Mouse (Mus musculus) liver, embryonic 16.5 days (tissue): ENCODE measurements around the gene Hmgcr. TPM values are rescaled to one million over a fixed set of nuclear protein-coding genes. Genes with fewer than 3 reads are reported as not detected.

Experiments
- ATAC-seq: fragments of 200-750 bp; cut with Nextera tagmentation; 2 replicates; pipeline ENCODE4 v1.8.0; 2017; ENCODE audit warnings: low read depth, mild to moderate bottlenecking, moderate number of reproducible peaks, moderate library complexity
- H3K27ac ChIP-seq: fragments of 300-500 bp; sonication (generic); 2 replicates; pipeline ENCODE4 v1.5.1; 2014; ENCODE audit warnings: mild to moderate bottlenecking, low read length
- H3K27me3 ChIP-seq: fragments of 300-500 bp; sonication (generic); 2 replicates; pipeline ENCODE4 v1.6.1; 2014; ENCODE audit warnings: low read depth, low read length, mixed read lengths; ENCODE audit not compliant: control insufficient read depth, insufficient read depth
- H3K36me3 ChIP-seq: fragments of 300-500 bp; sonication (generic); 2 replicates; pipeline ENCODE4 v1.6.1; 2014; ENCODE audit warnings: mild to moderate bottlenecking; ENCODE audit not compliant: control insufficient read depth, insufficient read depth
- H3K4me1 ChIP-seq: fragments of 300-500 bp; sonication (generic); 2 replicates; pipeline ENCODE4 v1.6.1; 2014; ENCODE audit warnings: low read depth, low read length, mixed read lengths; ENCODE audit not compliant: control insufficient read depth
- H3K4me2 ChIP-seq: fragments of 300-500 bp; sonication (generic); 2 replicates; pipeline ENCODE4 v1.6.1; 2014; ENCODE audit warnings: low read depth, low read length, mixed read lengths
- H3K4me3 ChIP-seq: fragments of 300-500 bp; sonication (generic); 2 replicates; pipeline ENCODE4 v1.5.1; 2014; ENCODE audit warnings: low read depth, mild to moderate bottlenecking, low read length
- H3K9ac ChIP-seq: fragments of 300-500 bp; sonication (generic); 2 replicates; pipeline ENCODE4 v1.6.1; 2014; ENCODE audit warnings: low read depth, low read length
- H3K9me3 ChIP-seq: fragments of 300-500 bp; sonication (generic); replicated peaks from 2 replicates; pipeline ENCODE4 v1.6.1; 2016; ENCODE audit warnings: low read length; ENCODE audit not compliant: control insufficient read depth
- WGBS: fragments of 180-500 bp; shearing (Covaris S2); extraction: QIAGEN DNeasy Blood & Tissue Kit; methylation state at CpG from one replicate; pipeline ENCODE4 v1.1.7; 2014; ENCODE audit not compliant: insufficient replicate concordance; 5-methylcytosine and 5-hydroxymethylcytosine counted together
- polyA plus RNA-seq: library from polyadenylated mRNA; unstranded; fragments of >200 nt; fragmentation: Nextera tagmentation; extraction: Ambion mirVana; gene quantifications from 2 replicates; pipeline ENCODE4 v1.2.1, GENCODE M21; 2015

Gene Hmgcr
- polyA plus RNA-seq = 98.2 and 101 TPM in 2 replicates

DNA sequence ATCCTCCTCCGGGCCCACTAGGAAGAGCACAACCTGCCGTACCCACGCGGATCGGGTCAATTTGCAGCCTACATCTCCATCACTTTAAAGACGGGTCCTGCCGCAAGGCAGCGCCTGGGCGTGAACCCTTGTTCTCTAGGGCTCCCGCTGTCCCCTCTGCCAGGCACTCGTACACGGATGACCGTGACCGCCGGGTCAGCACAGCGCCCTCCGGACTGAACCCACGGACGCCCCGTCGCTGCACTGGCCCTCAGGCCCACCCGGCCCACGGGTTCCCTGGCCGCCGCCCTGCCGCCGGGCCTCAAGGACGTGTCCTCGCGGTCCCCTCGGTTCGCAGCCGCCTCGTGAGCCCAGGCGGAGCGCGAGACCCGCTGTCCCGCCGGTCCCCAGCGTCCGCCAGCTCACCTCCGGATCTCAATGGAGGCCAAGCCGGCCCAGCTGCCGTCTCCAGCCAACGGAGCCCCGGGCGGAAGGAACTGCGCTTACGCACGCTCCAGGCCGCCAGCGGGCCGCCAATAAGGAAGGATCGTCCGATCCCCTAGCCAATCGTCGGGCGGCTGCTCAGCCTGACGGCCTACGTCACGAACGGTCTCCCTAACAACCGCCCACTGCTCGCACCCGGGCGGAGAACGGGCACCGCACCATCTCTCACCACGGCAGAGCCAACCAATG is at the start of gene Hmgcr:
Gene Hmgcr (minus strand): TSS at position 531 of the 672 bp plus-strand sequence.
- ATAC-seq = peak; percentile 99
- H3K4me3 ChIP-seq = peak within 1 kb of the TSS; percentile 99
- no peaks in the 10 kb centered on the region for H3K27me3 ChIP-seq
- peak within 1 kb of the TSS; percentile 88 for H3K4me2 ChIP-seq
- peaks cover 23% of the 10 kb centered on the region for H3K4me1 ChIP-seq
- H3K9ac ChIP-seq = peak within 1 kb of the TSS; percentile 99
- H3K9me3 ChIP-seq = no peaks in the 10 kb centered on the region
- H3K27ac ChIP-seq = peak within 1 kb of the TSS; percentile 95
- peaks cover 6% of the 10 kb centered on the region for H3K36me3 ChIP-seq
- under 1% methylated on average over 70 of the region's 70 CpGs for whole genome bisulfite sequencing

DNA sequence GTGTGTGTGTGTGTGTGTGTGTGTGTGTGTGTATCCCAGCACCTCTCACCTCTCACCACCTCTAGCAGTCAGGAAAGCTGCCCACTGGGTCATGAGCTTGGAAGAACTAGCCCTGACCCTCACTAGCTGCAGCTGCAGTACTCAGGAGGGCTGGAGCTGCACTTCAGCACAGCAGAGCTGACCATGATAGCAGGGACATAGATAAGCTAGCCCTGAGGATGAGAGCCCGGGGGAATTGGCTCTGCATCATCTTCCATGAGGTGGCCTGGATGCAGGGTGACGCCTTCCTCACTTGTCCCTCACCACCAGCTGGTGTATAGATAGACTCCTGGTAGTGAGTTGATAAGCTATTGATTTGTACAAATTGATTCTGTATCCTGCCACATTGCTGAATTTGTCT is 49.3 kb upstream of the Hmgcr start:
- WGBS = 31% methylated on average over 2 of the region's 2 CpGs
- Histone ChIP-seq H3K27ac (no peak overlapping the region), H3K9me3 (no peaks in the 10 kb centered on the region), H3K4me2 (no peak overlapping the region), H3K9ac (no peak overlapping the region), H3K36me3 (no peaks in the 10 kb centered on the region), H3K27me3 (no peaks in the 10 kb centered on the region), H3K4me1 (no peaks in the 10 kb centered on the region; the same call in 1 of the 2 replicates), H3K4me3 (no peak overlapping the region)
- peak; percentile 51 for ATAC-seq

DNA sequence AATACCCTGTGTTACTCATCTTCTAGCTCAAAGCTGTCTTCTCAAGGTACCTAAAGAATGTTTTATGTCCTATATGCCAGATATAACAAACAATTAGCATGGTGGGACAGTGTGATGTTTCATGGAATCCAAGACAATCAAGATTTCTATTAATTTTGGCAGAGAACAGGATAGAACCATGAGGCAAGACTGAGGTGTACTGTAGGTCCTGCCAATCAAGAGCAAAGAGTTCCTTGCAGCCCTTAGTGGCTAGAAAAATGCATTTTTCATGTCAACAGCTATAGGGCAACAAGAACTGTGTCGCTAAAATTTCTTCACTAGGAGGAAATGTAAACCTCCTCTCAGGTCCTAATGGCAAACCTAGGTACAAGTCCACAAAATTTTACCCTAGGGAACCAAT is 47.1 kb upstream of the Hmgcr start:
- no peaks in the 10 kb centered on the region for H3K27me3 ChIP-seq
- no peak for ATAC-seq
- WGBS = 42% methylated on average over 1 of the region's 1 CpGs

GRCm38 (mm10) chr13:96716311-96716710 is 45.6 kb upstream of the Hmgcr start:
- Histone ChIP-seq H3K27me3 (no peaks in the 10 kb centered on the region), H3K9me3 (no peaks in the 10 kb centered on the region), H3K4me1 (no peaks in the 10 kb centered on the region; the same call in 1 of the 2 replicates), H3K36me3 (no peaks in the 10 kb centered on the region), H3K27ac (no peak overlapping the region), H3K9ac (no peak overlapping the region), H3K4me3 (no peak overlapping the region), H3K4me2 (no peak overlapping the region)
- WGBS = 78% methylated on average over 2 of the region's 2 CpGs
- ATAC-seq = no peak

More for the DNA sequence above, 47.1 kb upstream of the Hmgcr start:
- no peaks in the 10 kb centered on the region for H3K36me3 ChIP-seq
- H3K4me1 ChIP-seq = no peaks in the 10 kb centered on the region; the same call in 1 of the 2 replicates
- H3K9ac ChIP-seq = no peak overlapping the region
- no peak overlapping the region for H3K27ac ChIP-seq
- H3K9me3 ChIP-seq = no peaks in the 10 kb centered on the region
- H3K4me2 ChIP-seq = no peak overlapping the region
- no peak overlapping the region for H3K4me3 ChIP-seq

DNA sequence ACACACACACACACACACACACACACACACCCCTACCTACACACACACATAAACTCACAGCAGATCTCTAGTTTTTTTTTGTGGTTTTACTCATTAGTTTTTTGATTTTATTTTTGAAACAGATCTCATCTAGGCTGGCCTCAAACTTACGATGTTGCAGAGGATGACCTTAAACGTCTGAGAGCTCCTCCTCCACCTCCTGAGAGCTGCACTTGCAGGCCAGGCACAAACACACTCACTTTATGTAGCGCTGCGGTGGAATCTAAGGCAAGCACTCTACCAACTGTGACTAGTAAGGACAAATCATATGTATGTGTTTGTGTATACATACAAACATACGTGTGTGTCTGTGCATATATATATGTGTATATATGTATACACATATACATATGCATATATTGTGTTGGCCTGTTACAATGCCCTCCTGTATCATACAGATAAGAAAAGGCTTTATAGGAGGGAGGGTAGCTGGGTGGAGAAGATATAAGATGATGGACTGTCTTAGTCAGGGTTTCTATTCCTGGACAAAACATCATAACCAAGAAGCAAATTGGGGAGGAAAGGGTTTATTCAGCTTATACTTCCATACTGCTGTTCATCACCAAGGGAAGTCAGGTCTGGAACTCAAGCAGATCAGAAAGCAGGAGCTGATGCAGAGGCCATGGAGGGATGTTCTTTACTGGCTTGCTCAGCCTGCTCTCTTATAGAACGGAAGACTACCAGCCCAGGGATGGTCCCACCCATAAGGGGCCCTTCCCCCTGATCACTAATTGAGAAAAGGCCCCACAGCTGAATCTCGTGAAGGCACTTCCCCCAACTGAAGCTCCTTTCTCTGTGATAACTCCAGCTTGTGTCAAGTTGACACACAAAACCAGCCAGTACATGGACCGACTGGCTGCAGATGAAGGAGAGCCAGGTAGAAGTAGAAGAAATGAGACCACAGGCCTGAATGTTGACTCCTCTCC is 38.8 kb upstream of the Hmgcr start:
- Histone ChIP-seq H3K4me3 (no peak overlapping the region), H3K9me3 (no peaks in the 10 kb centered on the region), H3K9ac (no peak overlapping the region), H3K36me3 (no peaks in the 10 kb centered on the region), H3K27ac (peak overlapping the region; percentile 47), H3K27me3 (no peaks in the 10 kb centered on the region), H3K4me1 (peaks cover 8% of the 10 kb centered on the region), H3K4me2 (no peak overlapping the region; the same call in 1 of the 2 replicates)
- WGBS = 36% methylated on average over 8 of the region's 8 CpGs
- ATAC-seq = peak; percentile 97

DNA sequence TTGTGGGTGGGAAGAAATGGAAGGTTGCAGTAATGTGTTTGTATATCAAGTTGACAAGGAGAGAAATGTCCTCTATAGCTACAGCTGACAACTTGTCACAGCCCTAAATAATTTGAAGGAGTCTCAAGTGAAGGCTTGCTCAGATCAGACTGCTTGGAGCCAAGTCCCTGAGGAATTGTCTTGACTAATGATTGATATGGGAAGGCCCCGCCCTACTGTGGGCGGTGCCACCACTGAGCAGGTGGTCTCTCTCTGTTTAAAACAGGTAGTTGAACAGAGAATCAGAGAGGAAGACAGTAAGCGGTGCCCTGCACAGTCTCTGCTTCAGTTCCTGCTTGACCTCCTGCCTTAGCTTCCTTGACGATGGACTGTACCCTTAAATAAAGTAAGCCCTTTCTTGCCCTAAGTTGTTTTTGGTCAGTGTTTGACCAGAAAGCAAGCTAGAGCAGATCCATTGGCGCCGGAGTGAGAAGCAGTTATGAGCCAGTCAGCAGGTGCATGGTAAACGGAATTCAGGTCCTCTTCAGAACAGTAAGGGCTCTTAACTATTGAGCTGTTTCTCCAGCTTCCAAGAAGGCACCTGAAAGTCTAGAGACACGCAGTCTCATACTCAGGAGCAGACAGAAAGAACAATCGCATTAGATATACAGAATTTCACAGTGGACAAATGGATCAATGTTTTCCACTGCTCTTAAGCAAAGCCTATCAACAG is 32.0 kb upstream of the Hmgcr start:
- H3K4me3 ChIP-seq = no peak overlapping the region
- 67% methylated on average over 9 of the region's 9 CpGs for WGBS
- H3K4me1 ChIP-seq = peaks cover 6% of the 10 kb centered on the region
- H3K4me2 ChIP-seq = no peak overlapping the region
- H3K9me3 ChIP-seq = no peaks in the 10 kb centered on the region
- no peaks in the 10 kb centered on the region for H3K36me3 ChIP-seq
- ATAC-seq = no peak
- no peaks in the 10 kb centered on the region for H3K27me3 ChIP-seq
- no peak overlapping the region for H3K27ac ChIP-seq
- no peak overlapping the region for H3K9ac ChIP-seq

DNA sequence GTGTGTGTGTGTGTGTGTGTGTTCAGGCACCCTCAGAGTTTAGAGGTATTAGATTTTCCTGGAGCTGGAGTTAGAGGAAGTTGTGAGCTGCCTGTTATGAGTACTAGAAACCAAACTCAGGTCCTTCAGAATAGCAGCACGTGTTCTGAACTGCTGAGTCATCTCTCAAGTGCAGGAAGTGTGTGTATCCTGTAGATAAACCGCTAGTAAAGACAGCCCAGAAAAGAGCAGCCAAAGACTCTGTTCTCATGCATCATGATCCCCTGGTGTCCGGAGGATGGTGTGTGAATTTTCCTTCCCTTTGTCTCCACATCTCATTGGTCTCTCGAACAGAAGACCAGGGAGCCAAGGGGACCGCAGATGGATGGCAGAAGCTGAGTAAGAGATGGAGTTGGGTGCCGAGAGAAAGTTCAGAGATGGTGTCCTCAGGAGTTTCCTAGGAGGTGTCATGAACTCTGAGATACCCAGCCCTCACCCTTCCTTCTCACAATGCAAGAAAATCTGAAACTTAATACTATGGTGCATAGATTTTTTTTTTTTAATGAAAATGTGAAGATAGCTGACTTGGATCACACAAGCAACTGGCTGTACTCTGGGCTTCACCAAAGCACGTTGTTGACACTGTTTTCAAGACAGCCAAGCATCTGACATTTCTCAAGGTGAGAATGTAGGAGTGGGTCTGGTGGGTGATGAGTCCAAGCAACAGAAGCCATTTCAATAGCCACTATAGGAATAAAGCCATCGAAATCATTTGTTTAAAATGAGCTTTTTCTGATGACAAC is 27.3 kb upstream of the Hmgcr start:
- H3K9ac ChIP-seq = peak overlapping the region; percentile 61
- no peaks in the 10 kb centered on the region for H3K36me3 ChIP-seq
- WGBS = 25% methylated on average over 8 of the region's 8 CpGs
- H3K4me2 ChIP-seq = peak overlapping the region; percentile 65
- ATAC-seq = peak; percentile 98
- H3K27ac ChIP-seq = peak overlapping the region; percentile 96
- H3K27me3 ChIP-seq = no peaks in the 10 kb centered on the region
- H3K4me3 ChIP-seq = peak overlapping the region; percentile 57
- no peaks in the 10 kb centered on the region for H3K9me3 ChIP-seq
- H3K4me1 ChIP-seq = peaks cover 15% of the 10 kb centered on the region

DNA sequence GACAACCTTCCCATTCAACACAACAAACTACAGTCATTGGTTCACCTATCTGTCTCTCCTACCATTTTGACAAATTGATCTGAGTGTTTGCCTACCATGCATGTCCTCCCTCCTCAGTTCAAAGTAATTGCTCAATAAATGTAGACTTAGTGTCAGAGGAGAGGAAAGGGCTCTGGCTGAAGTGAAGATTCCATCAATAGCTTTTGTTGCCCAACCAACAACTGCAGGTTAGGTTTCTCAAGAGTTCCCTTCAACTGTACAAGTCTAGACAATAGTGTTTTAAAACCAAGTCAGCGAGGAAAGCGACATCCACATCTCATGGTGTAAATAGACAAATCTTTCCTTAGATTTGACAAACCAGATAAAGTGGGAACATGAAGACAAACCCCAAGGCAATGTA is 24.7 kb upstream of the Hmgcr start:
- Histone ChIP-seq H3K9ac (no peak overlapping the region), H3K4me2 (no peak overlapping the region), H3K36me3 (no peaks in the 10 kb centered on the region), H3K9me3 (no peaks in the 10 kb centered on the region), H3K27ac (no peak overlapping the region; the same call in 1 of the 2 replicates), H3K27me3 (no peaks in the 10 kb centered on the region), H3K4me1 (peaks cover 15% of the 10 kb centered on the region), H3K4me3 (no peak overlapping the region)
- 79% methylated on average over 2 of the region's 2 CpGs for WGBS
- ATAC-seq = no peak
